Mouse (Mus musculus) lung, adult 2 months (tissue): ENCODE results near the gene Fdxacb1.

Experiments
- CTCF ChIP-seq: fragments of 200-500 bp; IDR thresholded peaks from 2 replicates; pipeline ENCODE4 v1.5.1; 2011; ENCODE audit warnings: mild to moderate bottlenecking, low read length, control low read depth; ENCODE audit not compliant: insufficient read depth
- POLR2A ChIP-seq: fragments of 200-500 bp; IDR thresholded peaks from 2 replicates; pipeline ENCODE4 v1.6.1; 2011; ENCODE audit warnings: low read depth, mild to moderate bottlenecking, control low read depth, low read length, borderline replicate concordance; ENCODE audit errors: extremely low read depth

GRCm38 (mm10) chr9:50808471-50808870, 40.4 kb downstream of the Fdxacb1 start:
- TF ChIP-seq POLR2A, result no peak
- TF ChIP-seq CTCF, result no peak
